Mouse (Mus musculus) heart, postnatal 0 days (tissue): ENCODE results near the gene Paics.
A peak's percentile ranks its signal among the peaks of the same experiment; 100 is the strongest.

Experiments used
- CTCF ChIP-seq: IDR thresholded peaks from 2 replicates; pipeline ENCODE4 v1.5.1; 2016; ENCODE audit warnings: antibody characterized with exemption, control low read depth, low read depth
- EP300 ChIP-seq: IDR thresholded peaks from 2 replicates; pipeline ENCODE4 v1.6.1; 2016; ENCODE audit warnings: antibody characterized with exemption, low read depth

DNA sequence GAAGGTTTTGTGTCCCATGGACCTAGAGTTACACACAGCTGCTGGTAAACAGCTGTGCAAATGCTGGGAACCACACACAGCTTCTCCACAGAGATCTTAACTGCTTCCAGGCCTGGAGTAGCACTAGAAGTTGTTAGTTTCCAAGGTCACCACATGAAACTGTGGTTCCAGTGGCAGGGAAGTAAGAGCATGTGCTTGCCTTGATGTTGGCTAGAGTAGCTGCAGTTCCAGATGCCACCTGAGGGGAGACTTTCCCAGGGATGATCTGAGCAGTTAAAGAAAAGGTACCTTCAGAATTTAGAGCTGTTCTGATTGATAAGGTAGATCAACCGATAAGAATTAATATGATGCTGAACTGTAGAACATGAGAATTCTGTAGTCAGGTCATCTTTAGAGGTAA is 6.8 kb downstream of the Paics start:
- TF ChIP-seq CTCF (0 out of 2 replicates have a peak, but pooled peaks have one; percentile 4), EP300 (no peak)
